Mouse (Mus musculus) spleen, adult 12 weeks (tissue): ENCODE results near the gene Arih2.

Experiments
- DNase-seq: peaks from one replicate; pipeline ENCODE4 v3.0.0; 2022; ENCODE audit warnings: low spot score

Gene Arih2

GRCm38 (mm10) chr9:108579344-108579690 lies 69.9 kb downstream of the Arih2 start:
- no peak for DNase-seq

GRCm38 (mm10) chr9:108578545-108579343 lies 70.4 kb downstream of the Arih2 start, which contains the start of gene Wdr6:
Wdr6 (minus strand) TSS chr9:108578739.
- peak; percentile 74 for DNase-seq

GRCm38 (mm10) chr9:108577934-108578544 lies 71.1 kb downstream of the Arih2 start:
- no peak for DNase-seq

GRCm38 (mm10) chr9:108577025-108577424 lies 72.2 kb downstream of the Arih2 start:
- DNase-seq: no peak

- DNase-seq: no peak
Measured at GRCm38 (mm10) chr9:108575321-108576297, 73.6 kb downstream of the Arih2 start.

- DNase-seq: no peak
Measured at GRCm38 (mm10) chr9:108574921-108575320, 74.3 kb downstream of the Arih2 start.

- no peak for DNase-seq
Measured at GRCm38 (mm10) chr9:108573774-108574690, 75.2 kb downstream of the Arih2 start.

- DNase-seq: no peak
Measured at GRCm38 (mm10) chr9:108572321-108572720, 76.9 kb downstream of the Arih2 start.

- no peak for DNase-seq
Measured at GRCm38 (mm10) chr9:108571401-108571973, 77.7 kb downstream of the Arih2 start.

GRCm38 (mm10) chr9:108570207-108570896 lies 78.8 kb downstream of the Arih2 start:
- peak; percentile 71 for DNase-seq

- peak; percentile 78 for DNase-seq
Measured at GRCm38 (mm10) chr9:108569381-108570206, 79.6 kb downstream of the Arih2 start, which contains the start of gene Dalrd3. Dalrd3 (plus strand) TSS chr9:108569886.

GRCm38 (mm10) chr9:108568511-108568921 lies 80.7 kb downstream of the Arih2 start:
- no peak for DNase-seq

- DNase-seq: peak; percentile 22
Measured at GRCm38 (mm10) chr9:108567931-108568419, 81.2 kb downstream of the Arih2 start.

- peak; percentile 93 for DNase-seq
Measured at GRCm38 (mm10) chr9:108566815-108567776, 82.1 kb downstream of the Arih2 start, which contains the start of gene Ndufaf3. Ndufaf3 (minus strand) TSS chr9:108567434.

GRCm38 (mm10) chr9:108565881-108566814 lies 83.0 kb downstream of the Arih2 start:
- no peak for DNase-seq

GRCm38 (mm10) chr9:108564131-108564530 lies 85.1 kb downstream of the Arih2 start:
- DNase-seq: no peak

- DNase-seq: no peak
Measured at GRCm38 (mm10) chr9:108563671-108564070, 85.5 kb downstream of the Arih2 start.
